Mouse (Mus musculus): ENCODE measurements around the gene Frmd4b. TPM values are rescaled to one million over a fixed set of nuclear protein-coding genes. Genes with fewer than 3 reads are reported as not detected.
A peak's percentile ranks its signal among the peaks of the same experiment; 100 is the strongest.

Gene Frmd4b
- polyA plus RNA-seq, 1 experiment = 6.8 TPM

GRCm38 (mm10) chr6:97407425-97407824 is 209.9 kb downstream of the Frmd4b start:
- H3K36me3 ChIP-seq (ENCODE audit: control insufficient read depth, insufficient read depth, low read length) = no peaks in the 10 kb centered on the region
- no peak overlapping the region for H3K4me3 ChIP-seq (ENCODE audit: control insufficient read depth, low read depth, low read length)
- no peak for TF ChIP-seq CTCF (IDR thresholded peaks at IDR 0.05; ENCODE audit: control insufficient read depth, insufficient read depth, insufficient replicate concordance, low read depth, low read length)
- no peak for TF ChIP-seq POLR2A (IDR thresholded peaks at IDR 0.05; ENCODE audit: control insufficient read depth, low read depth, low read length)
- H3K27ac ChIP-seq (ENCODE audit: control insufficient read depth, insufficient read depth, low read depth, low read length) = no peak overlapping the region
- no peaks in the 10 kb centered on the region for H3K4me1 ChIP-seq (ENCODE audit: control insufficient read depth, insufficient read depth, low read length)
- no peaks in the 10 kb centered on the region for H3K27me3 ChIP-seq (ENCODE audit: control insufficient read depth, insufficient read depth, low read length)

DNA sequence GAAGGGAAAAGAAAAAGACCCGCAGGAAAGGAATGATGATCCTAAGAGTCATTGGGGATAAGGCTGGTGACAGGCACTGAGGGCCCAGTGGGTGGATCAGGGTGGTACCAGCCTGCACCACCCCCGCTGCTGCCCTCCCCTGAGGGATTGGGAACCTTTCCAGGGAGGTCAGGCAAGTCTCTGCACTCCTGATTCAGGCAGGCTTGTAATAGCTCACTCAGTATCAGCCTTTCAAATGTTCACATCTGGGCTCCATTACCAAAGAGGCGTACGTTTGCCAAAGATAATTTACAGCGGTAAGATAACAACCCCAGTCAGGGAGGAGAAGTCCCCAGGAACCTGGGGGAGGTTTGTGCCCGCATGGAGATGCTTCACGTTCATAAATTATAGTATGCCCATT is 212.0 kb downstream of the Frmd4b start:
- Histone ChIP-seq H3K4me3 (ENCODE audit: control insufficient read depth, low read depth, low read length) (no peak overlapping the region), H3K36me3 (ENCODE audit: control insufficient read depth, insufficient read depth, low read length) (no peaks in the 10 kb centered on the region), H3K4me1 (ENCODE audit: control insufficient read depth, insufficient read depth, low read length) (no peaks in the 10 kb centered on the region), H3K27ac (ENCODE audit: control insufficient read depth, insufficient read depth, low read depth, low read length) (no peak overlapping the region), H3K27me3 (ENCODE audit: control insufficient read depth, insufficient read depth, low read length) (no peaks in the 10 kb centered on the region)
- TF ChIP-seq CTCF (IDR thresholded peaks at IDR 0.05; ENCODE audit: control insufficient read depth, insufficient read depth, insufficient replicate concordance, low read depth, low read length) = no peak
- TF ChIP-seq POLR2A (IDR thresholded peaks at IDR 0.05; ENCODE audit: control insufficient read depth, low read depth, low read length) = no peak

DNA sequence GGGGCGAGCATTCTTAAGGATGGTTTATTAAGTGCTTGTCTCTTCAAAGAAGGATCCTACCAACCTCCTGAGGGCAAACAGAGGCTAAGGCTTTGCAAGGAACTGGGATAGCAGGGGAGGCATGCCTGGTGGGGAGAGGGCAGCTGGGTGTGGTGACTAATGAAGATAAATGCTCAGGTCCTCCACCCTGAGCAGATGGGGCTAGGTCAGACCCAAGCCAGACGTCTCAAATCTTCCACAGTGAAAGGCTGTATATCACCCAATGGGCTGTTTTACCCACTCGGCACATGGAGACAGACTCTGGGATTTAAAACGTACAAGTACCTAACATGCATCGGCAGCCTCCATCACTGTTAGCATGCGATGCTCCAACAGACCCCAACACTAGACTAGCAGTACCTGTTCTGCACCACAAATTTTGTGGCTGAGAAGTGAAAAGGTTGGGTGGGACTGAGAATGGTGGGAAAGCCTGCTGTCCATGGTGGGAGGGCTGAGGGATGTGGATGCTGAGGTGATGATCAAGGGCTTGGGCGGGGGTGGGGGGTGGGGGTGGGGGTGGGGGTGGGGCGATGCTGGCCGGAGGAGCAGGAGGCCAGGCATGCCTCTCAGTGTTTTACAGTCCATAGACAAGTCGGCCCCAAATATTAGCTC is 214.4 kb downstream of the Frmd4b start:
- Histone ChIP-seq H3K36me3 (ENCODE audit: control insufficient read depth, insufficient read depth, low read length) (no peaks in the 10 kb centered on the region), H3K4me3 (ENCODE audit: control insufficient read depth, low read depth, low read length) (no peak overlapping the region; the same call in 1 of the 2 replicates), H3K27ac (ENCODE audit: control insufficient read depth, insufficient read depth, low read depth, low read length) (no peak overlapping the region), H3K4me1 (ENCODE audit: control insufficient read depth, insufficient read depth, low read length) (no peaks in the 10 kb centered on the region; the same call in 1 of the 2 replicates), H3K27me3 (ENCODE audit: control insufficient read depth, insufficient read depth, low read length) (no peaks in the 10 kb centered on the region)
- no peak for TF ChIP-seq CTCF (IDR thresholded peaks at IDR 0.05; ENCODE audit: control insufficient read depth, insufficient read depth, insufficient replicate concordance, low read depth, low read length)
- TF ChIP-seq POLR2A (IDR thresholded peaks at IDR 0.05; ENCODE audit: control insufficient read depth, low read depth, low read length) = no peak

- Histone ChIP-seq H3K4me3 (ENCODE audit: control insufficient read depth, low read depth, low read length) (peak overlapping the region; percentile 76), H3K27ac (ENCODE audit: control insufficient read depth, insufficient read depth, low read depth, low read length) (no peak overlapping the region), H3K4me1 (ENCODE audit: control insufficient read depth, insufficient read depth, low read length) (peaks cover 3% of the 10 kb centered on the region), H3K36me3 (ENCODE audit: control insufficient read depth, insufficient read depth, low read length) (no peaks in the 10 kb centered on the region), H3K27me3 (ENCODE audit: control insufficient read depth, insufficient read depth, low read length) (no peaks in the 10 kb centered on the region)
- no peak for TF ChIP-seq CTCF (IDR thresholded peaks at IDR 0.05; ENCODE audit: control insufficient read depth, insufficient read depth, insufficient replicate concordance, low read depth, low read length)
Observed at GRCm38 (mm10) chr6:97400446-97400845, 216.9 kb downstream of the Frmd4b start.

GRCm38 (mm10) chr6:97397935-97398334 is 219.4 kb downstream of the Frmd4b start:
- peaks cover 3% of the 10 kb centered on the region for H3K4me1 ChIP-seq (ENCODE audit: control insufficient read depth, insufficient read depth, low read length)
- H3K27me3 ChIP-seq (ENCODE audit: control insufficient read depth, insufficient read depth, low read length) = no peaks in the 10 kb centered on the region
- no peaks in the 10 kb centered on the region for H3K36me3 ChIP-seq (ENCODE audit: control insufficient read depth, insufficient read depth, low read length)
- TF ChIP-seq POLR2A (IDR thresholded peaks at IDR 0.05; ENCODE audit: control insufficient read depth, low read depth, low read length) = no peak
- TF ChIP-seq CTCF (IDR thresholded peaks at IDR 0.05; ENCODE audit: control insufficient read depth, insufficient read depth, insufficient replicate concordance, low read depth, low read length) = no peak
- H3K4me3 ChIP-seq (ENCODE audit: control insufficient read depth, low read depth, low read length) = peak overlapping the region; percentile 35; the same call in 1 of the 2 replicates
- no peak overlapping the region for H3K27ac ChIP-seq (ENCODE audit: control insufficient read depth, insufficient read depth, low read depth, low read length)

- Histone ChIP-seq H3K4me1 (ENCODE audit: control insufficient read depth, insufficient read depth, low read length) (peaks cover 3% of the 10 kb centered on the region), H3K27ac (ENCODE audit: control insufficient read depth, insufficient read depth, low read depth, low read length) (no peak overlapping the region), H3K36me3 (ENCODE audit: control insufficient read depth, insufficient read depth, low read length) (no peaks in the 10 kb centered on the region), H3K27me3 (ENCODE audit: control insufficient read depth, insufficient read depth, low read length) (no peaks in the 10 kb centered on the region), H3K4me3 (ENCODE audit: control insufficient read depth, low read depth, low read length) (no peak overlapping the region)
- TF ChIP-seq CTCF (IDR thresholded peaks at IDR 0.05; ENCODE audit: control insufficient read depth, insufficient read depth, insufficient replicate concordance, low read depth, low read length) = no peak
- TF ChIP-seq POLR2A (IDR thresholded peaks at IDR 0.05; ENCODE audit: control insufficient read depth, low read depth, low read length) = no peak
Observed at GRCm38 (mm10) chr6:97396957-97397354, 220.4 kb downstream of the Frmd4b start.

DNA sequence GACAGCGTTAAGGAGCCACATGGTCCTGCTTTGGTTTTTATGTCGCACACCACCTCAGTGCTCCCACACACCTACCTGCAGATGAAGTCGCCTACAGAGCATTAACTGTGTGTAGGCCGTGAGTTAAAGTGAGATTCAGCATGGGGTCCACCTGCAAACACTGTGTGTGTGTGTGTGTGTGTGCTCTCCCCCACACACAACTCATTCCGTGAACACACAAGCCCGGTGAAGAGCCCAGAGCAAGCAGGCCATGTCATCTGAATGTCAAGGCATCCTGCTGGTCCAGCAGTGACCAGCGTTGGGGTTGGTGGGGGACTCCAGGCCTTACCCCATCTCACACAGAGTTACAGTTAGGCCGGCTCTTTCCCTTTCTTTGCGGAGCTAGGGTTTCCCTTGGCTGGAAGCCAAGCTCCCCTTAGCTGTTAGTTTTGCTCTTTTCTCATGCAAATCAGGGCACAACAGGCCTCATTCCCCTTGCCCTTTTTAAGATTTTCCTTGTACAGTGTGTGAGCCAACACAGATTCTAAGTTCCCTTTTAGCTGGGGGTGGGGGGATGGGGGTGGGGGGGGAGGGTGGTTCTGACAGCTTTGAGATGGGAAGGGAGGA is 220.9 kb downstream of the Frmd4b start:
- H3K4me3 ChIP-seq (ENCODE audit: control insufficient read depth, low read depth, low read length) = no peak overlapping the region

More for the DNA sequence above, 220.9 kb downstream of the Frmd4b start:
- H3K27ac ChIP-seq (ENCODE audit: control insufficient read depth, insufficient read depth, low read depth, low read length) = no peak overlapping the region
- H3K4me1 ChIP-seq (ENCODE audit: control insufficient read depth, insufficient read depth, low read length) = peaks cover 3% of the 10 kb centered on the region
- no peaks in the 10 kb centered on the region for H3K36me3 ChIP-seq (ENCODE audit: control insufficient read depth, insufficient read depth, low read length)
- no peaks in the 10 kb centered on the region for H3K27me3 ChIP-seq (ENCODE audit: control insufficient read depth, insufficient read depth, low read length)
- TF ChIP-seq POLR2A (IDR thresholded peaks at IDR 0.05; ENCODE audit: control insufficient read depth, low read depth, low read length) (no peak), CTCF (IDR thresholded peaks at IDR 0.05; ENCODE audit: control insufficient read depth, insufficient read depth, insufficient replicate concordance, low read depth, low read length) (no peak)
